Mouse (Mus musculus): ENCODE results near the gene Slc51a.
"Not testable (repeated sequence)": the region's sequence is repeated elsewhere in the genome, so short reads cannot be mapped to it uniquely, and the experiment has no call there.

Gene Slc51a

GRCm38 (mm10) chr16:32509066-32509942 lies 21.6 kb upstream of the Slc51a start:
- no peak for DNase-seq (ENCODE audit: low spot score in 2 of 2)

GRCm38 (mm10) chr16:32508506-32509065 lies 20.9 kb upstream of the Slc51a start:
- no peak for DNase-seq (ENCODE audit: low spot score in 2 of 2)

- no peak for DNase-seq (ENCODE audit: low spot score in 2 of 2)
Measured at GRCm38 (mm10) chr16:32508035-32508434, 20.4 kb upstream of the Slc51a start.

GRCm38 (mm10) chr16:32507407-32507806 lies 19.7 kb upstream of the Slc51a start:
- peak; percentile 46 to 68 for DNase-seq (ENCODE audit: low spot score in 2 of 2)

- DNase-seq (ENCODE audit: low spot score in 2 of 2), result no peak
Measured at GRCm38 (mm10) chr16:32506868-32507267, 19.2 kb upstream of the Slc51a start.

GRCm38 (mm10) chr16:32506298-32506697 lies 18.6 kb upstream of the Slc51a start:
- DNase-seq (ENCODE audit: low spot score in 2 of 2), result no peak

GRCm38 (mm10) chr16:32503633-32504032 lies 16.0 kb upstream of the Slc51a start:
- DNase-seq (ENCODE audit: low spot score in 2 of 2), result no peak

GRCm38 (mm10) chr16:32502621-32503335 lies 15.1 kb upstream of the Slc51a start:
- no peak for DNase-seq (ENCODE audit: low spot score in 2 of 2)

GRCm38 (mm10) chr16:32501459-32501858 lies 13.8 kb upstream of the Slc51a start:
- DNase-seq (ENCODE audit: low spot score in 2 of 2), result no peak

GRCm38 (mm10) chr16:32499430-32500037 lies 11.9 kb upstream of the Slc51a start:
- peak; percentile 59 to 77 for DNase-seq (ENCODE audit: low spot score in 2 of 2)

- no peak for DNase-seq (ENCODE audit: low spot score in 2 of 2)
Measured at GRCm38 (mm10) chr16:32498996-32499395, 11.3 kb upstream of the Slc51a start.

- DNase-seq (ENCODE audit: low spot score in 2 of 2), result no peak
Measured at GRCm38 (mm10) chr16:32495965-32496364, 8.3 kb upstream of the Slc51a start, which contains the start of gene Zdhhc19. Gene Zdhhc19, plus strand, starts transcription at chr16:32496265.

GRCm38 (mm10) chr16:32494371-32494770 lies 6.7 kb upstream of the Slc51a start:
- not testable (repeated sequence) for DNase-seq (ENCODE audit: low spot score in 2 of 2)

GRCm38 (mm10) chr16:32488939-32489338 lies 1.3 kb upstream of the Slc51a start:
- no peak for DNase-seq (ENCODE audit: low spot score in 2 of 2)

GRCm38 (mm10) chr16:32486046-32486445 lies 1.6 kb downstream of the Slc51a start:
- DNase-seq (ENCODE audit: low spot score in 2 of 2), result no peak

- DNase-seq (ENCODE audit: low spot score in 2 of 2), result no peak
Measured at GRCm38 (mm10) chr16:32485209-32485608, 2.5 kb downstream of the Slc51a start.

- DNase-seq (ENCODE audit: low spot score in 2 of 2), result no peak
Measured at GRCm38 (mm10) chr16:32484431-32484871, 3.2 kb downstream of the Slc51a start.

GRCm38 (mm10) chr16:32479415-32479814 lies 8.3 kb downstream of the Slc51a start:
- no peak for DNase-seq (ENCODE audit: low spot score in 2 of 2)

GRCm38 (mm10) chr16:32477315-32477714 lies 10.4 kb downstream of the Slc51a start:
- no peak for DNase-seq (ENCODE audit: low spot score in 2 of 2)

- no peak for DNase-seq (ENCODE audit: low spot score in 2 of 2)
Measured at GRCm38 (mm10) chr16:32472276-32473015, 15.2 kb downstream of the Slc51a start.

GRCm38 (mm10) chr16:32469404-32470105 lies 18.1 kb downstream of the Slc51a start:
- DNase-seq (ENCODE audit: low spot score in 2 of 2), result no peak
